Mouse (Mus musculus): ENCODE measurements around the gene Vasp. TPM values are rescaled to one million over a fixed set of nuclear protein-coding genes. Genes with fewer than 3 reads are reported as not detected.

Gene Vasp
- polyA plus RNA-seq, 1 experiment, result 161 TPM

- no peak overlapping the region for H3K27ac ChIP-seq (ENCODE audit: insufficient read depth, low read length)
- TF ChIP-seq CTCF (IDR thresholded peaks at IDR 0.05; ENCODE audit: borderline replicate concordance, insufficient read depth, low read length), result no peak
- no peak for TF ChIP-seq POLR2A (IDR thresholded peaks at IDR 0.05; ENCODE audit: low read depth, low read length)
- no peak overlapping the region for H3K4me3 ChIP-seq (ENCODE audit: insufficient read depth, low read length)
- H3K4me1 ChIP-seq (ENCODE audit: control insufficient read depth, insufficient read depth, low read length), result no peaks in the 10 kb centered on the region
Measured at GRCm38 (mm10) chr7:19217492-19217891, 54.1 kb downstream of the Vasp start.

DNA sequence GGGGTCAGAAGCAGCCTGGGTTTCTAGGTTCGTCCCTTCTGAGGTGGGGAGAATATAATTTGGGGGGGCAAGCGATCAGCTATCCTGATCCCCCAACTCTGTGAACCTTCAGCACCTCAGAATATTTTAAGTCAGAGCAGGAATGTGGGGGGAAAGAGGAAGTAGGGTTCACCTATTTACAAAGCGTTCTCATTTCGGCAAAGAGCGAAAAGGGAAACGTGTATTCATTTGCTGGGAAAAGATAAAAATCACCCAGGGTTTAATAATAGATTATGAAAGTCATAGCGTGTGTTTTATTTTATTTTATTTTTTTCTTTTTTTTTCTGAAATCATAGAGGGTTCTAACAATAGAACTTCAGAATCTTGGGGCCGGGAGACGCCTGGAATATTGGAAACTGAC, 56.7 kb downstream of the Vasp start:
- H3K27ac ChIP-seq (ENCODE audit: insufficient read depth, low read length), result no peak overlapping the region
- no peaks in the 10 kb centered on the region for H3K4me1 ChIP-seq (ENCODE audit: control insufficient read depth, insufficient read depth, low read length)
- H3K4me3 ChIP-seq (ENCODE audit: insufficient read depth, low read length), result no peak overlapping the region
- TF ChIP-seq CTCF (IDR thresholded peaks at IDR 0.05; ENCODE audit: borderline replicate concordance, insufficient read depth, low read length), result no peak
- no peak for TF ChIP-seq POLR2A (IDR thresholded peaks at IDR 0.05; ENCODE audit: low read depth, low read length)

DNA sequence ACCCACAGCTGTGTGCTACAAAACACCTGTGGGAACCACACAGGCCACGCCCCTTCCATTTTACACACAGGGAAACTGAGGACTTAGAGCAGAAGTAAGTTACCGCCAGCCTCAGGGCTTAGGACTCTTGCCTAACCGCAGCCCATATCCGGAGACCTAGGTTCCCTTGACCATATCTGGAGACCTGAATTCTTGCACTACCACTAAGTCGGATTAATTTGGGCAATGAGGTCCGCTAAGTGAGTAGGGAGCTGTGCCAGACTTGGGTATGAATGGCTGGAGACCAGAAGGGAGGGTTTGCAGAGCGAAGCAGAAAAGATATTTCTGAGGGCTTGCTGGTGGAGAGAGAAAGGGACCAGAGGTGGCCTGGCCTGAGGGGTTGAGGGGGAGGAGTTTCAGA, 57.2 kb downstream of the Vasp start:
- H3K4me1 ChIP-seq (ENCODE audit: control insufficient read depth, insufficient read depth, low read length), result no peaks in the 10 kb centered on the region
- no peak for TF ChIP-seq POLR2A (IDR thresholded peaks at IDR 0.05; ENCODE audit: low read depth, low read length)
- no peak for TF ChIP-seq CTCF (IDR thresholded peaks at IDR 0.05; ENCODE audit: borderline replicate concordance, insufficient read depth, low read length)
- H3K27ac ChIP-seq (ENCODE audit: insufficient read depth, low read length), result no peak overlapping the region
- no peak overlapping the region for H3K4me3 ChIP-seq (ENCODE audit: insufficient read depth, low read length)

DNA sequence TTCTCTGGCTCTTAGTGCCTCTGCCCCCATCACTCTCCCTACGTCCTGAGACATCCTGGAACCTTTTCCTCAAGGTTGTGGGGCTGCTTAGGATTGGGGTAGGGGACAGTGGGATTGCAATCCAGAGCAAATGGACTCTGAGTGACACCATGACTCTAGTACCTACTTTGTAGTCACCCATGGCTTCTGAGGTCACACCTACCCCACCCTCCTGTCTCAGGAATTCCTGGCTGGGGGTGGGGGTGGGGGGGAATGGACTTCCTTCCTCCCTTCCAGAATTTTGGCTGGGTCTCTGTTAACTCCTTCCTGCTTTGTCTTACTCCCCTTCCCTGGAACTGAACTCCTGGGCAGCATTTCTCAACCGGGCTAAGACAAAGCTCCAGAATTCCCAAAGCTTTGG, 58.2 kb downstream of the Vasp start:
- H3K4me1 ChIP-seq (ENCODE audit: control insufficient read depth, insufficient read depth, low read length), result no peaks in the 10 kb centered on the region
- no peak overlapping the region for H3K27ac ChIP-seq (ENCODE audit: insufficient read depth, low read length)
- no peak overlapping the region for H3K4me3 ChIP-seq (ENCODE audit: insufficient read depth, low read length)
- TF ChIP-seq POLR2A (IDR thresholded peaks at IDR 0.05; ENCODE audit: low read depth, low read length), result no peak
- TF ChIP-seq CTCF (IDR thresholded peaks at IDR 0.05; ENCODE audit: borderline replicate concordance, insufficient read depth, low read length), result no peak

GRCm38 (mm10) chr7:19211996-19212755, 59.4 kb downstream of the Vasp start, which contains the start of gene Gpr4:
Gene Gpr4, plus strand, starts transcription at chr7:19212538.
- TF ChIP-seq POLR2A (IDR thresholded peaks at IDR 0.05; ENCODE audit: low read depth, low read length) (no peak), CTCF (IDR thresholded peaks at IDR 0.05; ENCODE audit: borderline replicate concordance, insufficient read depth, low read length) (no peak)
- Histone ChIP-seq H3K4me3 (ENCODE audit: insufficient read depth, low read length) (no peak within 1 kb of the TSS; the same call in 1 of the 2 replicates), H3K4me1 (ENCODE audit: control insufficient read depth, insufficient read depth, low read length) (no peaks in the 10 kb centered on the region), H3K27ac (ENCODE audit: insufficient read depth, low read length) (no peak within 1 kb of the TSS)

- no peaks in the 10 kb centered on the region for H3K4me1 ChIP-seq (ENCODE audit: control insufficient read depth, insufficient read depth, low read length)
- TF ChIP-seq CTCF (IDR thresholded peaks at IDR 0.05; ENCODE audit: borderline replicate concordance, insufficient read depth, low read length) (no peak), POLR2A (IDR thresholded peaks at IDR 0.05; ENCODE audit: low read depth, low read length) (no peak)
- no peak overlapping the region for H3K27ac ChIP-seq (ENCODE audit: insufficient read depth, low read length)
- H3K4me3 ChIP-seq (ENCODE audit: insufficient read depth, low read length), result no peak overlapping the region
Measured at GRCm38 (mm10) chr7:19211041-19211675, 60.5 kb downstream of the Vasp start.

DNA sequence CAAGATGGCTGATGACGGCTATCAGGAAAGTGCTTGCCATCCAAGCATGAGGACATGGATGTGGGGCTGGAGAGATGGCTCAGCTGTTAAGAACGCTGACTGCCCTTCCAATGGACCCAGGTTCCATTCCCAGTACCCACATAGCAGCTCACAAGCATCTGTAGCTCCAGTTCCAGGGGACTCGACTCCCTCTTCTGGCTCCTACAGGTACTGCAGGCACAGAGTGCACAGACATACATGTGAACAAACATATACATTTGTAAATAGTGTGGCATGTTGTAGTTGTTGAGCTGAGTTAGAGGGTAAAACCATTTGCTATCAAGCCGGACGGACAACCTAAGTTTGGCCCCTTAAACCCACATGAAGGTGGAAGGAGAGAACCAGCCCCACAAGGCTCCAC, 61.6 kb downstream of the Vasp start:
- H3K4me3 ChIP-seq (ENCODE audit: insufficient read depth, low read length), result no peak overlapping the region
- TF ChIP-seq POLR2A (IDR thresholded peaks at IDR 0.05; ENCODE audit: low read depth, low read length), result no peak
- no peak for TF ChIP-seq CTCF (IDR thresholded peaks at IDR 0.05; ENCODE audit: borderline replicate concordance, insufficient read depth, low read length)
- H3K4me1 ChIP-seq (ENCODE audit: control insufficient read depth, insufficient read depth, low read length), result no peaks in the 10 kb centered on the region
- H3K27ac ChIP-seq (ENCODE audit: insufficient read depth, low read length), result no peak overlapping the region

GRCm38 (mm10) chr7:19209494-19209893, 62.1 kb downstream of the Vasp start:
- no peaks in the 10 kb centered on the region for H3K4me1 ChIP-seq (ENCODE audit: control insufficient read depth, insufficient read depth, low read length)
- H3K4me3 ChIP-seq (ENCODE audit: insufficient read depth, low read length), result no peak overlapping the region
- TF ChIP-seq CTCF (IDR thresholded peaks at IDR 0.05; ENCODE audit: borderline replicate concordance, insufficient read depth, low read length), result no peak
- no peak for TF ChIP-seq POLR2A (IDR thresholded peaks at IDR 0.05; ENCODE audit: low read depth, low read length)
- no peak overlapping the region for H3K27ac ChIP-seq (ENCODE audit: insufficient read depth, low read length)

GRCm38 (mm10) chr7:19208944-19209472, 62.6 kb downstream of the Vasp start:
- TF ChIP-seq POLR2A (IDR thresholded peaks at IDR 0.05; ENCODE audit: low read depth, low read length) (no peak), CTCF (IDR thresholded peaks at IDR 0.05; ENCODE audit: borderline replicate concordance, insufficient read depth, low read length) (no peak)
- Histone ChIP-seq H3K4me3 (ENCODE audit: insufficient read depth, low read length) (no peak overlapping the region), H3K27ac (ENCODE audit: insufficient read depth, low read length) (no peak overlapping the region), H3K4me1 (ENCODE audit: control insufficient read depth, insufficient read depth, low read length) (no peaks in the 10 kb centered on the region)
